Mouse (Mus musculus) embryo, embryonic 10 days (tissue): Measurements from ENCODE around the gene Olfr1082.
"Not testable (repeated sequence)": the region's sequence is repeated elsewhere in the genome, so short reads cannot be mapped to it uniquely, and the experiment has no call there.

ENCODE experiments used
- DNase-seq: peaks from one replicate; pipeline ENCODE4 v3.0.0-alpha.2; 2015; ENCODE audit warnings: low spot score

Olfr1082 gene

GRCm38 (mm10) chr2:86598866-86599265 is at the start of gene Olfr1082:
Gene Olfr1082, minus strand, starts transcription at chr2:86598966.
- DNase-seq, result not testable (repeated sequence)

GRCm38 (mm10) chr2:86639625-86640024 is 40.9 kb upstream of the Olfr1082 start, which contains the start of gene Olfr1084:
Gene Olfr1084, minus strand, starts transcription at chr2:86639725.
- not testable (repeated sequence) for DNase-seq

DNA sequence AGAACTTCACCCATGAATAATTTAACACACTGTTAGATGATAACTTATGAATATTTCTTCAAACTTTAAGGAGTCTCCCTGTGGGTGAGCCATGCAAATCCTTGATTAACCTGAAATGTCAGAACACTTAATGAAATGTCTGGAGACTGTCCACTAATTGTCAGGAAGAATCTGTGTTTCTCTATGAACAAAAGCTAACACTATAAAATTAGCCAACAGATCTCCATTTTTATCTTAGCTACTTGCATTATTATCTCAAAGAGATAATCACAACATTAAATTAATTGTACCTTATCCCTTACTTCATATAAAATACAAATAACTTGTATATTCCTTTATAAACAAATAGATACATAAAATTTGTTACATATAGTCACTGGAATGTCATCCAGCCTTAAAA is 40.6 kb downstream of the Olfr1082 start, which contains the start of gene Olfr1080:
Gene Olfr1080 (minus strand): TSS at position 101 of the 400 bp plus-strand sequence.
- DNase-seq, result not testable (repeated sequence)
